Mouse (Mus musculus) layer of hippocampus, postnatal 10 days (tissue): ENCODE data around the gene Stk38l. TPM values are rescaled to one million over a fixed set of nuclear protein-coding genes. Genes with fewer than 3 reads are reported as not detected.
"Not testable (repeated sequence)": the region's sequence is repeated elsewhere in the genome, so short reads cannot be mapped to it uniquely, and the experiment has no call there.

Experiments used
- DNase-seq, 2 experiments: peaks; one replicate each; pipeline ENCODE4 v3.0.0; 2021; ENCODE audit warnings: low spot score in 2 of 2
- total RNA-seq, 2 experiments: library from RNA; stranded (reverse); gene quantifications; 2 replicates each; pipeline ENCODE4 v1.2.3; 2021

Stk38l gene
- total RNA-seq, 2 experiments from 2014 or later = 19.2 to 22.9 TPM

DNA sequence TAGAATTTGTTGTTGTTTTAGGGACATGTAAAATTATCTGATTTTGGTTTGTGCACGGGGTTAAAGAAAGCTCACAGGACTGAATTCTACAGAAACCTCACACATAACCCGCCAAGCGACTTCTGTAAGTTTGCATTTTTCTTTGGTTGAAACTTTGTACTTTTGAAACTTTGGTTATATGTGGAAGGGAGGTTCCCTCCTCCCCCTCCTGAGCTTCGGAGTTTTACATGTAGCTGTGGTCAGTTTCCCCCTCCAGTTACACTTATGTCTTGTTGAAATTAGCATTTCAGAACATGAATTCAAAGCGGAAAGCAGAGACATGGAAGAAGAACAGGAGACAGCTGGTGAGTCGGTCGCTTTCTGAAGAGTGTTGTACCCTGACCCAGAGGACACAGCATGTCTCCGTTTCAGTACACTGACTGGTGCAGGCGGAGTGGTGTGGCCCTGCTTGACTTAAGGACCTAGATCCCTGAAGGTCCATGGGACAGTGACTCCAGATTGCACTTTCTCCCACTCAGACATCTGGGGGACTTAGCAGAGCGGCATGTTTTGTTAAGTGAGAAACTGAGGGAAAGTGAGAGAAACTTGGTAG lies 44.1 kb downstream of the Stk38l start:
- DNase-seq = no peak

DNA sequence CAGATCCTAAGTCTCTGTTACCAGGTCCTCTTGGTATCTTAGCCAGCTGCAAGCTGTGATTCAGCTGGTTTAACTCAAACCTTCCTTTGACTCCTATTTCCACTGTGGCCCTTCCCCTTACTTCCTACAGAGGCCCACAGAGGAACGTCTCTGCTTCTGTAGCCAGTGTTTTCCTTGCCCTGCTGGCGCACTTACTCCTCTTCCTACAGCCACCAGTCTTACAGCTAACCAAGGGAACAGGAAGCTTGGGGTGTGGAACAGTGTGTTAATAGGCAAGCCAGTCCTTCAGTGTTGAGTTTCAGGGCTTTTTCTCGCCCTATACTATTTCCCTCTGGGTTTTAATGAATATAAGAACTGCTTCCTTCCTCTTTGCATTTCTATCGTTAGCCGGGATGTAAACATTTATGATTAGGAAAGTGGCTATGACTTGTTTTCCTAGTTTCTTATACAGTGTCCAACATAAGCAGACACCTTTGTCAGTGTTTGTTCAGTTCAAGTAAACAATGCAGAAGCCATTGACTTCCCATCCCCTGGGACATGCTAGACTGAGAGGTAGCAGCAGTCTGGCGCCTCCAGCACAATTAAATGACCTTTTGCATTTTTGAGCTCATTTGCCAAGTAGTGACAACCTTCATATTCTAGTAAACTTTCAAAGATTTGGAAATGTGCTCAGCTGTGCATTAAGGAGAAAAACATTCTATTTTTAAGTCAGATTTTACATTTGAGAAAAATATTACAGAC lies 45.4 kb downstream of the Stk38l start:
- no peak for DNase-seq

DNA sequence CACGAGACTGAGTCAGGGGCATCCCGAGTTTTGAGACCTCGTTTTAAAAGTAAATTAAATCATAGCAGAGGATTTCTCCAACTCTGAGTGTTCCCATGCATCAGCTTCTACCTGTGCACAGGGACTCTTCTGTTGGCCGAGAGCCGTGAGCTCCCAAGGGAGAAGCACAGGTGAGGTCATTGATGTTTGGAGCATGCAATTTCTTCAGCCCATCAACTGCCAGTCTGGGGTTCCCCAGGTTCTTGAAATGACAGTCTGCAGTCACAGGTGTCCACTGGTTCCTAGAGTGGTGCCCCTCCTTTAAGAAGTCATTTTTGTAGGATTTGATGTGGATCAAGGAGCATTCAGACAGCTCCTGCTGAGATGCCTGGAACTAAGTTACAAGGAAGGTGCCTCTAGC lies 46.0 kb downstream of the Stk38l start:
- no peak for DNase-seq

DNA sequence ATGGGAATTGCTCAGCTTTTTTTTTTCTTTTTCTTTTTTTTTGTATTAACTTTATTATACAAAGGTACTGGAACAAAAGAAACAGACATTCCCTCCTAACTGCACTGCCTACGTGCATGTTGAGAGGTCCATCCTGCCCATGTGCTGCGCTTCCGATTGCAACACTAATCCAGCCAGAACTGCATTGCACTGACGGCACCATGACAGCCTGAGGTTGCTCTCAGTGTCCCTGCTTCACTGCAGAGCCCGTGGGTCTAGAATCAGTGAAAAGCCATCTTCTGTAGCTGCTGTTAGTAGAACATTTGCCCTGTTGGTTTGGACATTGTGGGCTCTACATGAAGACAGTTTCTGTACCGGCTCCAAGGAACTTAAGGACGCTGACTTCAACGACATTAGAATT lies 51.1 kb downstream of the Stk38l start:
- not testable (repeated sequence) for DNase-seq

DNA sequence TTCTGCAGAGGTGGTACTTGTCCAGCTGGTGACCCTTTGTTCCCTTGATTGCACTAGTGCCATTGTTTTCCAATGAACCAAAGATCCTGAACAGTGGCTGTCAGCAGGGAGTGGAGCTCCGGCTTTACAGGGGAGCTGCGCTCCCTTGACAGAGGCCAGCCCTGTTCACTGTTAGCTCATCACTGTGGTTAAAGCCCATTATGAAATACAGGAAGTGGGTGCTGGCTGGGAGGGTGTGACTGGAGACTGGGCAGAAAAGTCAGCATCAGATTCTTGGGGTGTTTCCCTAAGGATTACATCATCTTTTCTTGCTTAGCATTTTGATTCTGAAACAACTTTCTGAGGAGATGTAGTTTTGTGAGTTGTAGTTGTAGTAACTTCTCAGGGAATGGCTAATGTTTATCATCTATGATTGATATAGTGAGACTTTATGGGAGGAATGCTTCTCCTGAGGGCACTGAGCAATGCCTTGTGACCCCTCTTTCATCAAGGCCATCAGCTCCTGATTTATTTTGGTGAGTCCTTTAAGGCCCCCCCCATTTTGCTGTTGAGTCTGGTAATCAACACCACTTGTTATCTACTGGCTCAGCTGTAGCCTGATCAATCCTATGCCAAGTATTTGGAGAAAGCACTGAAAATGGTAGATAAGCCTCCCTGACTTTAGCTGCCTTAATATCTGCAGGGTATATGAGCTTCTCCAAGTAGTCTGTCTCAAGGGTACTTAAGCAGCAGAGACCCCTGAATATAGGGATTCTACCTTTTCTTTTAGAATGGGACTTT lies 52.0 kb downstream of the Stk38l start:
- DNase-seq = no peak

DNA sequence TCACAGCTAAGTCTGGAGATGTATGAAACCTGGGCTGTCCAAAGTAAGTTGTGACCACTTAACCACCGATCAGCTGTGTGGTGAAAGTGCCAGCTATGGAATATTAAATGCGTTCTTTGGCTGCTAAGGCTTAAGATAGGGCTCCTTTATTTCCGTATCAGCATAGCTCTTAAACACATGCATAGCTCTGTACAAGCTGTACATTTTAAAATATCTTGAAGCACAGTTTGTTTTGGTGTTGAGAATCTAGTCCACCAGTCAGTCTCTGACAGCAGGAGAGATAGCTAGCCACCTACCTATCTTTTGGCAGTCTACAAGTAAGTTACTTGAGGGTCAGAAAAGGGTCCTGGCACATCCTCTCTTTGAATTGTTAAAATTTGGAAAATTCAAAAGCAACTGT lies 53.3 kb downstream of the Stk38l start:
- DNase-seq = no peak

DNA sequence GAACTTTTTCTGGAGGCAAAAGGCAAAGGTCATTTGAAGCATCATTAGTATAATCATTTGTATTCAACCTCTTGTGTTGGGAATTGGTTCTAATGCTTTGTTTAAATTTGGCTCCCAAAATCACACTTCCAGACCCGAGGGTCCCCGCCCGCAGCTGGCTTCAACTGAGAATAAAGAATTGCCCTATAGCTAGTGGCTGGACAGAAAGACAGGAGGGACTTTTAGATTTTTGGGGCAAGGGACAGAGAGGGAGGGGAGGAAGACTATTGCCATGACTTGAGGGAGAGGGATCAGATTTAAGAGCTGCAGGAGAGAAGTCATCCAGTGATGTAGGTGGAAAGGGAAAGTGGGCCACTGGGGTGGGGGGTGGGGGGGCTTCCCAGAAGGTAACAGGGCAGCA lies 56.8 kb downstream of the Stk38l start:
- DNase-seq = no peak

DNA sequence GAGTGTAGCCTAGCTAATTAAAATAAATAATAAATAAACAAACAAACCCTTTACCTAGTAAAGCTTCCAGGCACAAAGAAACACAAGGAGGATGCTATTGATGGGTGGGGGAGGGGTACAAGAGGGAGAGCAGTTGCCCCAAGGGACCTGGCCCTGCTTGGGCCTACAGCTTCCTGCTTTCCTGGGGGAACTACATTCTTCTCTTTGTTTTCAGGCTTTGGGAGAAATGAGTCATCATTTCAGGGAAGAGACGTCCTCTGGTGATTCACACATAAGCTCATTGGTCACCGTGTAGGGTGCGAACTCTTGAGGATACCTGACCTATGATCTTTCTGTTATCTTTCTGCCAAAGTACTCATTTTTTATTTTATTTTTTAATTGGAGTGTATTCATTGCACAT lies 68.7 kb downstream of the Stk38l start:
- no peak for DNase-seq

DNA sequence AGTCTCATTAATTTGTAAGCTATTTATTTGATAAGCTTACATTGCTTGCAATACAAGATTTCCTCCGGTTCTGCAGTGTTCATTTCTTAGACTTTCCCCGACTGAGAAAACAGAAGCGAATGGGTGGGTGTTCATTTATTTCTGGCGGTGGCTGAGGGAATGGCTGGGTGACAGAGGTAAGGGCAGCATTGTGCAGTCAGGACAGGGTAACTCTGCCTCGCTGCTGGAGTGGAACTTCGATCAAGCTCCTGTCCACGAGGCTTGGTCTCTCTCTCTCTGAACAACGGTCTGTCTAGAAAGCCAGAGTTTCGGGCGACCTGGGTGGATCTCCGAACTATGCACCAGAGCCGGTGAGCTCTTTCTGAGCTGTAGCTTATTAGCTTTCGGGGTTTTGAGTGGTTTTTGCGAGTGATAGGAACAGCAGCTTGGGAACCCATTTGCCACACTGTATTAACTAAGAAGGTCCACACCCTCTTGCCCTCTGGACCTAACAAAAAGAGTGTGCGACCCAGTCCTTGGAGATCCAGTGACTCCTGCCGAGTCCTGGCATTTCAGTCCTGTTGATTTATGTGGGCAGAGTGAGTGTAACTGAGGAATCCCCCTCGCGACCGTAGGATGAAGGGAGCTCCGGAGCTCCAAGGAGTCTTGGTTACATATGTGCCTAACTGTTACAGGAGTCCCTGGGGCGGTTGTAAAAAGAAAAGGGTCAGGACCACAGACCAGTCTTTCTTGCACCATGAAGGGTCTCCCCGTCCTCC lies 70.5 kb downstream of the Stk38l start:
- no peak for DNase-seq

DNA sequence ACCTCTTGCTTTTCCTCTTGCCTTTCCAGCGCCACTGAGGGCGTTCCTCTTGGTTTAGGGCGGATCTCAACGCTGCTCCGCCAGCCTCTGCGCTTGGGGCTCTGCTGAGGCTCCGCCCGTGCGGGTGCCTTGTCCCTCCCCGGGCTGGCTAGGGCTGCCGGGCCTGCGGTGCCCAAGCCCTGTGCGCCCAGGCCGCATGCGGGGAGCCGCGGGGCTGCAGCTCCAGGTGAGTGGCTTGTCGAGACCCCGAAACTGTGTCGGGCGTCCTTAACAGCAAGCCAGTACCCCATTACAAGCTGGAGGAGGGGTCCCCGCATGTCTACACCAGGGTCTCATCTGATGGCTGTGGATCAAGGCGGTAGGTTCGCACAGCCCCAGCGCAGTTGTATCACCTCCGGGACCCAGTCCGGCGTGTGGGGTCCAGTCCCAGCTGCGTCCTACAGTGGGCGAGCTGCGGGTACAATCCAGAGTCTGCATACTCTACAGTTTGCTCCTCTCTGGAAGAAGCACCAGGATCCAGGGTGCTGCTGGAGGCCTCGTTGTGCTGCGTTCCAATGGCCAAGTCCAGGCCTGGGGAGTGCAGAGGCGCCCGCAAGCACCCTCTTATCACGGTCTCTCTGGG lies 71.2 kb downstream of the Stk38l start, which contains the start of gene Arntl2:
Gene Arntl2, plus strand, starts transcription at position 132 of the 622 bp plus-strand sequence.
- peak; percentile 59 to 75 for DNase-seq

DNA sequence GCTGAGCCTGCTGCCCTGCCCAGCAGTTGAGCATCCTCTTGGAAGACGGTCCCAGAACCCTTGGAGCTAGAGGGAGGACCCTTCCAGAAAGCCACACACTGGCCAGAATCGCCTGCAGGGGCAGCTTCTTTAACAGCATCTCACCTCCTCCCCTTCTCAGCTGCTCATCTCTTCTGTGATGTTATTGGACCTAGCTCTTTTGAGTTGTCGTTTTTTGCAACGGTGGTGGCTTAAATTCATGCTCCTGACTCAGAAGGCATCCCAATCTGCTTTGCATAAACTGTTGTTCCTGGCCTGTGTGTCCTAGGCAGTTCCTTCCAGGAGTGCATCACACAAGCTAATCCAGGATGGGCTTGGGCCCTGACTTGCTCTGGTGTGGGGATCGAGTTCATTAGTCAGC lies 72.7 kb downstream of the Stk38l start:
- no peak for DNase-seq

DNA sequence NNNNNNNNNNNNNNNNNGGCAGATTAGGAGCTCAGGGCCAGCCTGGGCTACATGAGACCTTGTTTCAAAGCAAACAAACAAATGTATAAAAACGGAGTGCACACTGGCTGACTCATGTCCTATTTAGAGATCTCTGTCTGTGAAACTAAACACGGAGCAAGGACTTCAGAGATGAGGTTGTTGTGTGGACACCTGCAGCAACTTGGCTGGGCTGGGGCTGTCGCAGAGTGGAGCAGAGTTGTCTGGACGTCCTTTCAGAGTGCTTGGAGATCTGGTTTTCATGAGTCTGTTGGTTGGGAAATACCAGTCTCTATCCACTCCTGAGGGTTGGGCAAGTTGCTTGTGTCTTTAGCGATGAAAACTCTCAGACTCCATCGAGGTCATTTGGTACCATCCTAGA lies 85.2 kb downstream of the Stk38l start:
- DNase-seq = no peak

DNA sequence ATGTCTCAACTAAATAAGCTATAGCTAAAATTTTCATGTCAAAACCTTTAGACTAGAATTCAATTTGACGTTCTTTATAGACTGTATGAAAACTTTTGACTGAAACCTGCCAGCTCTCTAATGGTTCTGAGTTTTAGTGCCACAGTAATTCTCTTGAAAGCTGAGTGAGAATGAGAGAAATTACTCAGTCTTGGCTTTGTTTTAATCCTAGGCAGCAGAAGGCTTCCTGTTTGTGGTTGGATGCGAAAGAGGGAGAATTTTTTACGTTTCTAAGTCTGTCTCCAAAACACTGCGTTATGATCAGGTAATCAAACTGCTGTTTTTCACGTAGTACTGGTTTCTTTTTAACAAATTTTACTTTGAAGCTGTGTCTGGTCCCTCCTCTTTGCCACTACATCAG lies 88.2 kb downstream of the Stk38l start:
- no peak for DNase-seq

DNA sequence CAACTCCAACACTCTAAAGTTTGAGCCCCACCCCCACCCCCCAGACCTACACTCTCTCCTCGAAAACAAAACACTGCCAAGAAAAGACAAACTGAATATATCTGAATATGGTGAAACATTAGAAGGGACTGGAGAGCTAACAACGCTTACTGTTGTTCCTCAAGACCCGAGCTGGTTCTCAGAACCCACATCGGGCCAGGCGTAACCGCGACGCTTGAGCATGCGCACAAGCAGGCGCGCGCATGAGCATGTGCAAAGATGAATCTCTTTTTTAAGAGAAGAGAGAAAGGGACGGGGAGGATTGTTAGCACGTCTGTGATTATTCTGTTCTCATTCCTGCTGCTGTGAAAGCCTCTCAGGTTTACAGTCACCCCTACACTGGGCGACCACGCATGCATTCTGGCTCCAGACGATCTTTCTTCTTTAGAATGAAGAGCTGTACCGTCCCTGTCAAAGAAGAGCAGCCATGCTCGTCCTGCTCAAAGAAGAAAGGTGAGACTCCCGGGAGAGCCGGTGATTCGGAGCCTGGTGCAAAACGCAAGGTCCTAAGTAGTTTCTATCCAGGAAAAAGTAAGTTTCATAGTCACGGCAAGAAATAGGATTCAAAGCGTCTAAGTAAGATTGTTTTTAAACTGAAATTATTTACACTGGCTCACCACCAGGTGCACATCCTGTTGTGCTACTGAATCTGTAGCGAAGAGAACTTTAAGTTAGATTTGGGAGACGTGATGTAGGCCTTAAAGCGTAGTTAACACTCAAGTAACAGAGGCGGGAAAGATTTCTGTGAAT lies 95.6 kb downstream of the Stk38l start:
- no peak for DNase-seq

DNA sequence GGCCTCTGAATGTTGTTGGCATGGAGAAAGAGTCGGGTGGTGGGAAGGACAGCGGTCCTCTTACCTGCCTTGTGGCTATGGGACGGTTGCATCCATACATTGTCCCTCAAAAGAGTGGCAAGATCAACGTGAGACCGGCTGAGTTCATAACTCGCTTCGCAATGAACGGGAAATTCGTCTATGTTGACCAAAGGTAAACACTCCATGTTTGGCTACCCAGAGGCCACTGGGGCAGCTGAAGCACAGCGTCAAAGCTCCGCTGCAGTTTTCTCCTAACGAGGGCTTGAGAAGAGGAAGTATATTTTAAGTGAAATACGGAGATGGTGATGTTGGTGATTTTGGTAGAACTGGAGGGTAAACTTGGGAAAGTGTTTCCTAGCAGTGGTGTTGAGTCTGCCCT lies 97.2 kb downstream of the Stk38l start:
- no peak for DNase-seq

DNA sequence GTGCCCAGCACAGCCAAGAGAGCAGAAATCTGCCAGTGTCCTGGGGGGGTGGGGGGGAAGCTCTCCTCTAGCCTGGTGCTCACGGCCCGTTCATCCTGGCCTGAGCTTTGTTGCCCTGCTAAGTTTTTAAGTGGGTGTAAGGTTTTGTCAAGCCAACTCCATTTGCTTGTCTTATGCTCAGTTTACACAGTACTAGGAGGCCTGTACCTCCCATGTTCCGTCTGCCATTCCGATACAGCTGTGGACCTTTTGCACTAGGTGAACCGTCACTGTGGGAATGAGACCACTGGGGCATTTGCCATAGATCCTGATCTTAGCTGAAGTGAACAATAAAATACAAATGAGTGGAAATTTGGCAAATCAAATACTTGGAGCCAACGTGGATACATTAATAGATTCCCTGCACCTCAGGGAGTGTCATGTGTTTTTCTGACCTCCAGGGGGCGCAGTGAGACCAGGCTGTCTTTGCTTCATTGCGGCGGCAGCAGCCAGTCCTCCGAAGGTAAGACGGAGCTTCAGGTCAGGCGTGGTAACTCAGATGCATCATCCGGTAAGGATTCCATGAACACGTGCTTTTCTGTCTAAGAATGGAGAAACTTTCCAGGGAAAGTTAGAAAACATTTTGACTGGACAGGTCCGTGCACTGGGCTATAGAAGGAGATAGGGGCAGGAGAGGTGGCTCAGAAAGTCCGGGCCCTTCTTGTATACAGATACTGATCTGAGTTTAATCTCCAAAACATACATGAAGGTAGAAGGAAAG lies 100.1 kb downstream of the Stk38l start:
- DNase-seq = peak; percentile 72 to 77

DNA sequence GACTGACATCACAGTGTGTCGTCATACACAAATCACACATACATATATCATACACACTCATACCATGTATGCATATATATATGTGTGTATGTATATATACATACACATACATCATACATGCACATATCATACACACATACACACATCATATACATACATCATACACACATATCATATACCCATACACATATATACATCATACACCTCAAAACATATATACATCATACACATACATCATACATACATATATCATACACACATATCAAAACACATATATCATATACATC lies 100.6 kb downstream of the Stk38l start:
- no peak for DNase-seq
